Mouse (Mus musculus) ovary, postnatal 14 days (tissue): ENCODE data around the gene Klhl22.
A peak's percentile ranks its signal among the peaks of the same experiment; 100 is the strongest.

Experiments
- DNase-seq: peaks from one replicate; pipeline ENCODE4 v3.0.0; 2022; ENCODE audit warnings: low spot score

Gene Klhl22

DNA sequence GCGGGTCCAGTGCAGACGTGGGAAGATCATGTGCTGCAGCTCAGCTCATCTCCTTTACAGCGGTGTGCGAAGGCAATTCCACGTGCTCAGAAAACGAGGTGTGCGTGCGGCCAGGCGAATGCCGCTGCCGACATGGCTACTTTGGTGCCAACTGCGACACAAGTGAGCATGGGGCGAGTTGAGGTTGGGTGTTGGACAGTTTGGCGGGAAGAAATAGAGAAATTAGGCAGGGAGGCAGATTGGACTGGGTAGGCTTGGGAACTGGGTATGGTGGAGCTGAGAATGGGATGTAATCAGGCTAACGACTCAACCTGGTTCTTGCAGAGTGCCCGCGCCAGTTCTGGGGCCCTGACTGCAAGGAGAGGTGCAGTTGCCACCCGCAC is 43.0 kb downstream of the Klhl22 start:
- DNase-seq, result no peak

DNA sequence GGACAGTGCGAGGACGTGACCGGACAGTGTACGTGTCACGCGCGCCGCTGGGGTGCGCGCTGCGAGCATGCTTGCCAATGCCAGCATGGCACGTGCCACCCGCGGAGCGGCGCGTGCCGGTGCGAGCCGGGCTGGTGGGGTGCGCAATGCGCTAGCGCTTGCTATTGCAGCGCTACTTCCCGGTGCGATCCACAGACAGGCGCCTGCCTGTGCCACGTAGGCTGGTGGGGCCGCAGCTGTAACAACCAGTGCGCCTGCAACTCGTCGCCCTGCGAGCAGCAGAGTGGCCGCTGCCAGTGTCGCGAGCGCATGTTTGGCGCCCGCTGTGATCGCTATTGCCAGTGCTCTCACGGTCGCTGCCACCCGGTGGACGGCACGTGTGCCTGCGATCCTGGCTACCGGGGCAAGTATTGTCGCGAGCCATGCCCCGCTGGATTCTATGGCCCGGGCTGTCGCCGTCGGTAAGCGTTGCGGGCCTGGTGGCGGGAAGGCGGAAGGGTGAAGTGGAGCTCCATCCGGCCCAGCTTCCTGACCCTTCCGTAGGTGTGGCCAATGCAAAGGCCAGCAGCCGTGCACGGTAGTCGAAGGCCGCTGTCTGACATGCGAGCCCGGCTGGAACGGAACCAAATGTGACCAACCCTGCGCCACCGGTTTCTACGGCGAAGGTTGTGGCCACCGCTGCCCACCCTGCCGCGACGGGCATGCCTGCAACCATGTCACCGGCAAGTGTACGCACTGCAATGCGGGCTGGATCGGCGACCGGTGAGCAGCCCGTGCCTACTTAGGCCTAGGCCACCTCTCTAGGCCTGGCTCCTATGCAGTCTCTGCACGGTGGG is 43.6 kb downstream of the Klhl22 start:
- DNase-seq, result no peak

DNA sequence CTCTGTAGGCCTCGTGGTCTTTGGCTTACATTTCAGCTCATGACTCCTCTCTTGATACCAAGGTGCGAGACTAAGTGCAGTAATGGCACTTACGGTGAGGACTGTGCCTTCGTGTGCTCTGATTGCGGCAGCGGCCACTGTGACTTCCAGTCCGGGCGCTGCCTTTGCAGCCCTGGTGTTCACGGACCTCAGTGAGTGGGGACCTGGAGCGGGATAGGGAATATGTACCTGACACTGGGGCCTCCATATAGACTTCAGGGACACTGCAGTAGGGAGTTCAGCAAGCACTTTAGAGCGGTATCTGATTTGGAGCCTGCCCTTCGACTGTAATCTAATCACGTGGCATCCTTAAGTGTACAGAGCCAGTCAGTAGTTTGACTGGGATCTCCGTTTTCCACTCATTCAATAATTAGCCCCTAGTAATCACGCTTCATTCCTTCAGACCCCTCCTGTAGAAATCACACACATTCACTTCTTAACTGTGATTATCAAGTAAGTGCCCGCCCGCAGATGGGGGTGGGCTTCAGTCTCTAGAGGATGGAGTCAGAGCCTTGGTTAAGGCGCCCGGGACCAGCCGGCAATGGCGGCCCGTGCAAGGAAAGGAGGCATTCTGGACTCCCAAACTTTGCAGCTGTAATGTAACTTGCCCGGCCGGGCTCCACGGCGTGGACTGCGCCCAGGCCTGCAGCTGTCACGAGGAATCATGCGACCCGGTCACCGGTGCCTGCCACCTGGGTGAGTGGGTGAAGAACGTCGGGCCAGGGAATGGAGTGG is 44.4 kb downstream of the Klhl22 start:
- DNase-seq, result no peak

DNA sequence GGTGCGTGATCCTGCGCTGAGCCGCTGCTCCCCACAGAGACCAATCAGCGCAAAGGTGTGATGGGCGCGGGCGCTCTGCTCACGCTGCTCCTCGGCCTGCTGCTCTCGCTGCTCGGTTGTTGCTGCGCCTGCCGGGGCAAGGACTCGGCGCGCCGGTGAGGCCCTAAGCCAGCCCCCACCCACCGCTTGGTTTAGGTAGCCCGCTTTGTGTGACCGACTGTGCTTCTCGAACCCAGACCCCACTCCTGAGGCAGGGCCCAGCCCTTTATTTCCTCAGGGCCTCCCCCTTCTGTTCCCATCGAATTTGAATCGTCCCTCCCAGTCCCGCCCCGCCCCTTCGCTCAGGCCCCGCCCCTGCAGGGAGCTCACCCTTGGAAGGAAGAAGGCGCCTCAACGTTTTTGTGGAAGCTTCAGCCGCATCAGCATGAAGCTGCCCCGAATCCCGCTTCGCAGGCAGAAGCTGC is 45.1 kb downstream of the Klhl22 start:
- no peak for DNase-seq

DNA sequence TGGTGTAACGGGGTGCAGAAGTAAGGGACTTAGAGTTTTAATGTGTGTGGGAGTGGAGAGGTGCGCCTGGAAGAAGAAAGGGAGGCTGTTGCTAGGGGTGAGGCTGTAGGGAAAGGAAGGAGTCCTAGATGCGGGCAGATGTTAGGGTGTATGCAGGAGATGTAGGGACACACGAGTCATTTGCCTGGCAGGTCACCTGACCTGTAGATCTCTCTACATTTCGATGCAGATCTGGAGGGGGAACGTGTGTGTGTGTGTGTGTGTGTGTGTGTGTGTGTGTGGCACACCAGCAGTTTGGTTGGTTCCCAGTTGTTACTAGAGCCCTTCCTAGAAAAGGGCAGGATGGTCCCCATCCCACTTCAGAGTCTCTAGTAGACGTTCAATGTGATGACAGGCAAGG is 45.6 kb downstream of the Klhl22 start:
- DNase-seq, result no peak

DNA sequence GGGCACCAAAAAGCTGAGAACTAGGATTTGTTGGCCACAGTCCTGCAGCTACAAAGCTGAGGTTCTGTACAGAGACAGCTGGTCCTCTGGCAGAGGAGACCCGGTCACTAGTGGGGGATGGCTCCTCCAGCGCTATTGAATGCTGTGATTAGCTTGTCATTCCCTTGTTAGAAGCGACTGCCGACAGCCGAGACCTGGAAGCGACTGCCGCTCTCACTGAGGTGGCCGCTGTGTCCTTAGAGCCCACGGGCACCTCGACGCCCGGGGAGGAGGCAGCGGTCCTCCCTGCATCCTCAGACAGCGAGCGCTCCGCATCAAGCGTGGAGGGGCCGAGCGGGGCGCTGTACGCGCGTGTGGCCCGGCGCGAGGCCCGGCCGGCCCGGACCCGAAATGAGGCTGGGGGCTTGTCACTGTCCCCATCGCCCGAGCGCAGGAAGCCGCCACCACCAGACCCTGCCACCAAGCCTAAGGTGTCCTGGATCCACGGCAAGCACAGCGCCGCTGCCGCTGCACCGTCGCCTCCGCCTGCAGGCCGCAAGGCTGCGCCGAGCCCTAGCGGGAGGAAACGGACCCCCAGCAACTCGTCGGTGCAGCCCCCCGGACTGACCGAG is 47.3 kb downstream of the Klhl22 start:
- DNase-seq, result no peak

DNA sequence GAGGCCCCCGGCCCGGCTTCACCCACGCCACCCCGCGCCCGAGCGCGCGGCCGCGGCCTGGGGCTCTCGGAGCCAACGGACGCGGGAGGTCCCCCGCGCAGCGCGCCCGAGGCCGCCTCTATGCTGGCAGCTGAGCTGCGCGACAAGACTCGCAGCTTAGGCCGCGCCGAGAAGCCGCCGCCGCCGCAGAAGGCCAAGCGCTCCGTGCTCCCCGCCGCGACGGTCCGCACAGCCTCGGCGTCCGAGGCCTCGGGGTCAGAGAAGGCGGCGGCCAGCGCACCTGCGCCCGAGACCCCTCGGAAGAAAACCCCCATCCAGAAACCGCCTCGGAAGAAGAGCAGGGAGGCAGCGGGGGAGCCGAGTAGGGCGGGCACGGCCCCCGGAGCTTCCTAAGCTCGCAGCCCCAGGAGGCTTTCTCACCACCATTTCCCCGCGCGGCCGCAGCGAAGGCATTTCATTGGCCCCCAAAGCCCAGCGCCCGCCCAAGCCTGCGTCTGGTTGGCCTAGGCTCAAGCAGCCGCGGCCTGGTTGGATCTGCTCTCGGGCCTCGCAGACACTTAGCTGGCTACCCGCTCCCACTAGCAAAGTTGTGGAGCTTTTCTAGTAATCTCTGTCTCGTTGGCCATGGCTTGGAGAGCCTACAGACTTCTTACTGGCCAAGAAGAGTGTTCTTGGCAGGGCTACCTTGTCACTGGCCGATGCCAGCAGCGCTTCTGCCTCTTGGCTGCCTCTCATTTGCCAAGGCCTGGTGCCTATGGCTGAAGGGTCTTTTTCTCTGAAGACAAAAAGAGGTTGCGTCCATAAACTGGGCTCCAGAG is 48.0 kb downstream of the Klhl22 start:
- peak; percentile 72 for DNase-seq

DNA sequence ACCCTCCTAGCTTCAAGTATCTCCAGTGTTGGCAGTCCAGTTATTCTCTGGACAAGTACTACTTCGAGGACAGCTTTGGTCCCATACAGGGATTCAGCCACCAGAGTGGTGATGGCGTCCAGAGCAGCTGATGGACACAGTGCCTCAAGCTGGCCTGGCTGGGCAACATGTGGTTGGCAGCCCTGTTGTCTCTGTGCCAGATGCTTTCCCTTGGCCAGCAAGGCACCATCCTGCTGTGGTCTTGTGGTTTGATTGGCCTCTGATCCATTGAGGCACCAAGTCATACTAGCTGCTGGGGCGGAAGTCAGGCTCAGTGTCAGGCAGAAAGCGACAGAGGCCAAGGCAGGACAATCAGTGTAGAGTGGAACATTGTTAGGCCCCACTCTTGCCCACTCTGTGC is 49.7 kb downstream of the Klhl22 start:
- no peak for DNase-seq

DNA sequence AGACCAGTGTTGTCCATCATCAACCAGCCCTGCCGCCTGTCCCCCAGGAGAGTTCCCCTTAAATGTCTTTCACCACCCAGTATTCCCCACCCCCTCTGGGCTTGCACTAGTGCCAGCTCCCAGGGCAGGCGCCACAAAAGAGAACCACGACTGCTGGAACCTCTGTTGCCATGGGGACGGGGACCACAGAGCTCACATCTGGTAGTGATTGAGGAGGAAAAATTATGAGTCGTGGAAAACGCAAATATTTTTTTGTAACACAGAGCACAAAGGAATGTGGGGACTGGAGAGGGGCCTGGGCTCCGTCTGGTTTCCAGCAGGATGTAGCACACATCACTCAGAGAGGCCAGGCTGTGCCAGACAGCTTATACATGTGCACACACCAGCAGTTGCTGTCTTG is 50.3 kb downstream of the Klhl22 start:
- no peak for DNase-seq

DNA sequence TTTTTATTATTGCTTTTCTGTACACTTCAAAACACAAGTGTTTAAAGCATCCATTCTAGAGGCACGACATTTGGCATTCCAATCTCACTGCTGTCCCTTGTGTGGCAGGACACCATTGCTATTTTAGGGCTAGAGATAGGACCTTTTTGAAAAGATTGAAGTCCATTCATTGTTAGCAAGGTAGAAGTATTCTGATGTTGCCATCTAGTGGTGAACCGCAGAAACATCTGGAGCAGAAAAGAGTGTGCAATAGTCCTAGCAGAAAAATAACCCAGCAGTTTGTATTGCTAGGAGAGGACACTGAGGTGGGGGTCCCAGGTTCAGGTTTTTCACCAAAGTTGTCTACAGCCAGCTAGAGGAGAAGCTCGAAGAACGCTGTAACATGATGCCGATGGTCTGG is 52.7 kb downstream of the Klhl22 start:
- DNase-seq, result no peak

DNA sequence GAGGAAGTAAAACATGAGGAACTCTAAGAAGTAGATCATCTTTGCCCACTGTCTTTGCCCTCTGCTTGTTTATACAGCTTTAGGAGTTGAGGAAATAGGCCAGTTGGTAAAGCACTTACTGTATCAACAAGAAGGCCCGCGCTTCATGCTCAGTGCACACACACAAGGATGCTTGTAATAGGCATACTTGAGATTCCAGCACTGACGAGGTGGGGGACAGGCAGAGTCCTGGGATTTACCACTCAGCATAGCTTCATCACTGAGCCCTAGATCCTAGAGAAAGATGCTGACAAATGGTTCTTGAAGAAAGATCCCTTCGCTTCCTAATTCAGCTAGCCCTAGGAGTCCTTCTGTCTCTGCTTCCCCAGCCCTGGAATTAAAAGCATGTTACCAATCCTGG is 53.8 kb downstream of the Klhl22 start:
- no peak for DNase-seq

DNA sequence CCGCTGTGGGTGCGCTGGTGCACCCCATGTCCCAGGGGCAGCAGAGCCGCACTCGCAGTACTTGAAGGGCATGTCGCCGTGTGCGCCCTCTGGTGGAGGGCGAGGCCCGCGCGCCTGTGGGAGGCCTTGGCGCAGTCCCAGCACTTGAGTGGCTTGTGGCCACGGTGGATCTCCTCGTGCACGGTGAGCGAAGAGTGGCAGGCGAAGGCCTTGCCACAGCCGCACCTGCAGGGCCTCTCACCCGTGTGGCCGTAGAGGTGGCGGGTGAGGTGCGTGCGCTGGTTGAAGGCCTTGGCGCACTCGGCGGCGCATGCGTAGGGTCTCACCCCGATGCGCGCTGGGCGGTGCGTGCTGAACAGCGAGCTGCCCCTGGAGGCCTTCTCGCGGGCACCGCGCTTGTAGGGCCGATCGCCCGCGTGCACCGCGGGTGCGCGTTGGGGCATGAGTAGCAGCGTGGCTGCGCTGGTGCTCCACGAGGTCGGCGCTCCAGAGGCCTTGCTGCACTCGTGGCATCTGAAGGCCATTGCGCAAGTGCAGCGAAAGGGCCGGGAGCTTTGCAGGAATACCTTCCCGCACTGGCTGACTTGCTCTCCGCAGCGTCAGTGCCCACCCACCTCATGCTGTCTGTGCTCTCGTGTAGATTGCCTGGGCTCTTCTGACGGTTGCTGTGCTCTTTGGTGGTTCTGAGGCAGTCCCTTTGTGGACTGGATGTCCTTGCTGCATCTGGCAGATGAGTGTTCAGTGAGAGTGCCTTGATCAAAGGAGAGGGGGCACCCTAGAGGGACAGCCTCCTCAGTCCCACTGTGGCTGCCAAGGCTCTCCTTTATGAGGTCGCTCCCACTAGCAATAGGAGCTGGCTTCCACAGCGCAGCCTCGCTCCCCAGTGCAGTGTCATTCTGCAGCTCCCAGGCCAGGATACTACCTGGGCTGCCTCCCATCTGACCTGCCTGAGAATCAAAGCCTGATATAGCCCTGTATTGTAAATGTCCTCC is 56.3 kb downstream of the Klhl22 start:
- DNase-seq, result no peak

DNA sequence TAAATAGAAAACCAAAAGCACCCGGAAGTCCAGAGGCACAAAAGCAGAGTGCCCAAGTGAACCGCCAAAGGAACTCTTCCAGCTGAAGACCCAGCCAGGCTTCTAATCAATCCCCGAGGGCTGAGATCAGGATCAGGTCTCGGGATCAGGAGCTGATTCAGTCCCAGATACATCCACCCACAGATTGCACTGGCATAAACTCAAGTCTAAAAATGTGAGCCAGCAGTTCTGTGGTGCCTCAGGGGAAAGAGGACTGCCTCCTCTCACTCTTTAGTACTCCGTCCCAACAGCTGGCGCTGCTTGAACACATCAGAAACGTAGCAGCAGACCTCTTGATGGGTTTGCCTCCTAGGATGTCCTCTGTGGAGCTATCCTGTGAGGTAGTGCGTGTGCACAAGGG is 57.1 kb downstream of the Klhl22 start:
- DNase-seq, result no peak

DNA sequence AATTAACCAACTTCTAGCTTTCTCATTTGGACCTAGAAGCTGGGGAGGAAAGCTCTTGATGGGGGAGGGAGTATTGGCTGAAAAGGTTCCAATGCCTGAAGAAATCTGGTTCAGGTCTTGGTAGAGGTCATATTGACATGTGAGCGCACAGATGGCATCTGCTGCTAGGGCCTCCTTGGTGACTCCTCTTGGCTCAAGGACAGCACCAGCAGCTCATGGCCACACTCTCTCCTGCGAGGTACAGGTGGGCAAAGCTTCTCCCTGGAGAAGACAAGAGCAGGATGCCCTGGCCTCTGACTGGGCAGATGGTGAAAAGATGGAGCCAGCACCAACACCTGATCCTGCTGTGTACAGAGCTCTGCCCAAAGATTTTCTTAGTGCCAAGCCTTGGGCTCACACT is 67.1 kb downstream of the Klhl22 start:
- no peak for DNase-seq

DNA sequence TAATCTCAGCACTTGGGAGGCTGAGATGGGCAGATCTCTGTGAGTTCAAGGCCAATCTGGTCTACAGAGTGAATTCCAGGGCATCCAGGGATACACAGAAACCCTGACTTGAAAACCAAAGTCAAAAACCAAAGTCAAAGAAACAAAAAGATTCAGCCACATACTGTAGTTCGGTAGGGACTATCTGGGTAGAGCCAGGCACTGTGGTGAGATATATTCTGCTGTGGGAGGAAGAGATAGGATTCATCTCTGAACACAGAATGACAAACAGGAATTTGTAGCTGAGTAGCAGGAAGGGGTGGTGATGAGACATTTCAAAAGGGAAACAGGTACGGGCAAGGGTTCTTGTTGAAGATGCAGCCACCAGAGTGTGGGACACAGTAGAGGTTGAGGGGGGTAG is 68.8 kb downstream of the Klhl22 start:
- no peak for DNase-seq

DNA sequence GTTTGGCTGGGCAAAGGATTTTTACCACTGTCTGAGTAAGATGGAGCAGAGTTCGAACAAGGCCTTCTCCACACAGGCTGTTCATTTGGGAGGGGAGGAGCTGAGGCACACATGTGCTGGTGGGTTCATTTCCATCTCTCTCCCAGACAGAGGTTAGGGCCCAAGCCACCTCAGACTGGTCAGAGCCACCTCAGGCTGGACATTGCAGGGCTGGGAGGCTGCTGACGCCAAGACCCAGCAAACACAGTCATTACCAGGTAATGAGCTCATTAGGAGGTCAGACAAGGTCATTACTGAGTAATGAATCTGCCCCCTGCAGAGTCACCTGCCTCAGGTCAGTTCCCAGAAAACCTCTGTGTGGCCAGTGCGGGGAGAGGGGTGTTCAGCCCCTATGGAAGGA is 69.4 kb downstream of the Klhl22 start:
- no peak for DNase-seq

DNA sequence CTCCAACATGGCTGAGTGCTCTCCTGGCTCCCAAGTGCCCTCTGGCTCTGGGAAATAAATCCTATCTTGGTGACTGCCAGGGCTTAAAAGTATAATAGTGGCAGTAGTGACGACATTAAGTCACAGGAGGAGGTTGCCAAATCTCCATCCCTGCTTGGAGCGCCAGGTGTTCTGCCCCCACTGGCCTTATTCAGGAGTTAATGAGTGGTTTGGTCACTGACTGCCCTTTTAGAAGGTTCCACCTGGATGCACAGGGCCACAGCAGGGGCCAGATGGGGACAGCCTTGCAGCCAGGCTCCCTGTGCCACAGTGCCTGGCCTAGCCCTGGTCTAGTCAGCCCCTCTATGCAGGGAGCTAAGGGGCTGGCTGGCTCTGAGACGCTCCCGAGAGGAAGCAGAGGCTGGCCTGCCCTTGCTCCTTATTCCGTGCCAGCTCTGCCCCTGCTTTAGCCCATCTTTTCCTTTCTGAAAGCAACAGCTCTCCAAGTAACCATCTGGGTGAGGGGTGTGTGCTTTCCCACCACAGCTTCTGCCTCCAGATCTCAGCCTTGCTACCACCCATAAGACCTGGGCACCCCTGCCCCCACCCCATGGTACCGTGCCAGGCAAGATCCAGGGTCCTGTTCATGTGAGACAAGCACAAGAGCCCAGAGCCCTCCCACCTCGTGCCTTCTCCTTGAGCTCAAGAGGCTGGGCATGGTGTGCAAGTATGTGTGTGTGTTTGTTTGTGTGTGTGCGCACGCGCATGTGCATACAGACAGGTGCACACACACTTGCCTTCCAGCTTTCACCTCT is 71.2 kb downstream of the Klhl22 start:
- DNase-seq, result no peak

DNA sequence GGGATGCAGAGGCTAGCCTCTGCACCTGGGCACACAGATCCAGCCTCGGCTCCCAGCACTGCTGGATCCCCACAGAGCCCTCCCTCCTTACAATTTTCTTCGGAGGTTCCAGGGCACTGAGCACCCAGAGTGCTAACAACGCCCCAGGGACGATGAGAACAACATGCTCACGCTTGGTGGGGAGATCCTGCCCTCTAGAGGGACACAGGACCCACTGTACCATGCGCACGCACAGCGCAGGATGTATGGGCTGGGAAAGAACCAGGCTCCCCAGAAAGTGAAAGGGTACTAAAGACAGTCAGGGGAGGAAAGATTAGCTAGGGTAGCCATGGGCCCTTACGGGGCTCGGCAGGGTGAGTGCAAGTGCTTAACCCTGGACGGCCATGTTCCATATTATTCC is 72.4 kb downstream of the Klhl22 start:
- no peak for DNase-seq

DNA sequence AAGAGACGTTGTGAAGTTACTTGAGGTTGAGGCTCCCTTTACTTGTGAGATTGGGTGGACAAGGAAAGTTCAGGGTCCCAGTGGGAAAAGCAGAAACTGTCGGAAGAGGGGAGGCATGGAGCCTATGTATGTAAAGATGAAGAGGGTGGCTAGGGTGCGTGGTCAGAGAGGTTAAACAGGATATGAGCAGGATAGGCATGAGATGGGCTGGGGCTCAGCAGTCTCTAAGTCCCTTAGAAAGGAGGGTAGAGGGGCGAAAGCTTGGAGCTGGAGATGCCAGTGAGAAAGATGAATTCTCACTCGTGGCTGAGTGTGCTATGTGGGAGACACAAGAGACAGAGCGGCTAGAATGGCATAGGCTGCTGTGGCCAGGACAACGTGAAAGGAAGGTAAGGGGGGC is 73.4 kb downstream of the Klhl22 start, which contains the start of gene B830017H08Rik:
Gene B830017H08Rik (plus strand): TSS at position 301 of the 400 bp plus-strand sequence.
- DNase-seq, result no peak

DNA sequence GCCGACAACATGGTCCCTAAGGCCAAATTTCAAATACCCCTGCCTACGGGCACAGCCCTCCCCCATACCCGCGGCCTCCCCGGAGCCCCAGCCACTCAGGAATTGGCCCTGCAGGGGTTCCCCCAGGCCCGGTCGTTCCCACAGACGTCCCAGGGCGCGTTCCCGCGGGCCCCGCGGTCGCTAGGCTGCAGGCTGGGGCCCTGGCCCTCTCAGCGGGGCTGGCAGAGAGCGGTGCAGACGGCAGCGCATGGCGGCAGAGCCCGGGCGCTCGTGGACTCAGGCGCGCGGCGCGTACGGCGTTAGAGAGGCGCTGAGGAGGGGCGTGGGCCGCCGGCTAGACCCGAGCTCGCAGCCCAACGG is 73.9 kb downstream of the Klhl22 start:
- no peak for DNase-seq
